Mouse (Mus musculus): ENCODE measurements around the gene Xylt1.

Gene Xylt1

DNA sequence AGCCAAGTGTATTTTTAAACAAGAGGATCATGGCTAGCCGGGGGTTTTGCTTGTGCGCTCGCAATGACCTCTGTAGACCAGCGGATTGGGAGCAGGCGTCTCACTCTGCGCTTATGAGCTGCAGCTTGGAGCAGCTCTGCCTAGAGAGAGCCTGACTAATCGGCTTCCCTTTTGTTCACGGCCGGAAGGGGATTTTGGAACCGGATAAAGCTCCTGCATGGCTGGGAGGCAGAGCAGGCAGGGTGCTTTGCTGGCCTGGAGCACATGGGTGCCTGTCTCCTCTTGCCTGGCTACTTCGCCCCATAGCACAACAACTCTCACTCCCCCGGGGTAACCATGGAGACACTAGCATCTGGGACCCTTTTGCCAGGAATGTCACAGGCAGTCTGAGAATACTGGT, 172.4 kb downstream of the Xylt1 start:
- in situ Hi-C loops (cut with MboI; ENCODE audit: low sequenced_read_pairs): no loop called here

DNA sequence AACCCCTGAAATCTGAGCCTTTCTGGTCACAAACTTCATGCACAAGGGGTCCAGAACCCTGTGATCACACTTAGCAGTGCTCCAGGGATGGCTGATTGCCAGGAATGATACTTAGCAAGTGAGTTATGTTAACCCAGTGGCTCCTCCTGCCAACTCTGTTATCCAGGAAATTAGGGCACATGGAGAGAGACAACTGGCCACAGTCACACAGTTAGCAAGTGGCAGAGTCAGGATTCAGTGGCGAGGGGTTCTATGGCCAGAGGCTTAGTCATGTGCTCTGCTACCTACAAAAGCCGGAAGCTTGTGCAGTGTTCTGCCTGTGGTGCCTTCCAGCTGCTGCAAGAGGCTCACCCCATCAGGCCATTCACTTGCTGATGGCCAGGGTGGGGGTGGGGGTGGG, 175.0 kb downstream of the Xylt1 start:
- in situ Hi-C loops (cut with MboI; ENCODE audit: low sequenced_read_pairs): no loop called here

DNA sequence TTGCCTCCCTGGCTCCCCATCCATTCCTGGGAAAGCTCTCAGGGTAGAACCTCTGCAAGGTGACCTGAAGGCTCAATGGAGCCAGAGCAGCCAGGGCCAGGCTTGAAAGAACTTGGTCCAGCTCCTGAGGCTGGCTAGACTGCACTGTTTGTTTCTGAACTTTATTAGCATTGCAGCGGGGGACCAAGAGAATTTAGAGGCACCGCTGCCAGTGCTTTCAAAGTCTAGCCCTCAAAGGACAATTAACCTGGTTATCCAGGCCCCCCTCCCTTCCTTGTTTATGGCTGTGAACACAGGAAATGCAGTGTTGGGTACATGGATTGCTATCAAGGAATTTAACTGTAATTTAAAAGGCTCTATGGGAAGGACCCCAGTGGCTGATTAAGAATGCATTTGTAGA, 177.4 kb downstream of the Xylt1 start:
- in situ Hi-C loops (cut with MboI; ENCODE audit: low sequenced_read_pairs): no loop called here

DNA sequence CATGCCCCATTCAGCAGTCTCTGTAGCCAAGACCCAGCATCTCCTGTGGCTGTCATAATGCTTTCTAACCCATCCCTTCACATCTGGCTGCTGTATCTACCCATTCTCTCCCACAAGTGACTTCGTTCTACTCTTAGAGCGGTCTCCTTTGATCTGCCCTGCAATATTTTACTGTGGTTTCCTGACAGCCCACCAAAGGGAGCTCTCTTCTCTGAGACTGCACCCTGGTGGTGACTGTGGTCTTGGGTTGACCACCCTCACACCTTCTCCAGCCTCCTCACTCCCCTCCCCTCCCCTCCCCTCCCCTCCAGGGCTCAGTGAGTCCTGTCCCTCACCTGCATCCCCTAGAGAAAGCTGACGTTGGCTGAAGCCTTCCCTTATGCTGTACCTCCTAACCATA, 178.3 kb downstream of the Xylt1 start:
- in situ Hi-C loops (cut with MboI; ENCODE audit: low sequenced_read_pairs): no loop called here

DNA sequence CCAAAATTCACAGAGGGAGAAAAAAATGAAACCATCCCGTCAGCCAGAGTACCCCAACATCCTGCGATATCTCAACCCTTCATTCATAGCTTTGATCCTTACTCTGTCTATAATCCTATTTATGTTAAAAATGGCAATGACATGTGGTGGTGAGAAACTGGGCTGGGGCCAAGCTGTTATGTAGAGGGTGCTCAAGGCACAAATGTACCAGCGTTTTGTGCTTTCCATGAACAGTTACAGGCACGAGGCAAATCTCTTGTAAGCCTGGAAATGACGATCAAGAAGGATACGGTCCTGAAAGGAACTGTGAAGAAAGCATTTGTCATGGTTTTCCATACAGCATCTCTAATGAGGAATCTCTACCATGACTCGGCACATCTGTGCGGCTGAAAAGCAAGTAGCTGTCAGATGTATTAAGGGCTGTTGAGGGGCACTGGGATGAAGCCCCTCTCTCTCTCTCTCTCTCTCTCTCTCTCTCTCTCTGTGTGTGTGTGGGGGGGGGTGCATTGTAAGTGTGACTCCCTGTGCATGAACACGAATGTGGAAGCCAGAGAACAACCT, 183.2 kb downstream of the Xylt1 start:
- in situ Hi-C loops (cut with MboI; ENCODE audit: low sequenced_read_pairs): no loop called here

DNA sequence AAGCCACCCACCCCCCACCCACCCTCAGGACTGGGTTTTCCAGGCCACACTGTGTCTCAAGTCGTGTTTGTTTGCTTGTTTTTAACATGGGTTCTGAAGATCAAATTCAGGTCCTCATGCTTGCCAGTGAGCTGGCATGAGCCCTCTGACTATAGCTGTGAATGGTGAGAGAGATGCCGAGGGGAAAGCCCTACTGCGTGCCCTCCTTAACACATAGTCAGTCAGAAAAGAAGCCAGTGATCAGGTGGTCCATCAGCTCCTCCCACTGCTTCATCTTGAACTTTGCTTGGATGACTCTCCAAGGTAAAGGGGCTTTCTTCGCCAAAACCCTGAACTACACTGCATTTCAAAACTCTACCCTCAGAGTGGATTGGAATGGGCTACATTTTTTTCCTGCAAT, 183.8 kb downstream of the Xylt1 start:
- in situ Hi-C loops (cut with MboI; ENCODE audit: low sequenced_read_pairs): no loop called here

DNA sequence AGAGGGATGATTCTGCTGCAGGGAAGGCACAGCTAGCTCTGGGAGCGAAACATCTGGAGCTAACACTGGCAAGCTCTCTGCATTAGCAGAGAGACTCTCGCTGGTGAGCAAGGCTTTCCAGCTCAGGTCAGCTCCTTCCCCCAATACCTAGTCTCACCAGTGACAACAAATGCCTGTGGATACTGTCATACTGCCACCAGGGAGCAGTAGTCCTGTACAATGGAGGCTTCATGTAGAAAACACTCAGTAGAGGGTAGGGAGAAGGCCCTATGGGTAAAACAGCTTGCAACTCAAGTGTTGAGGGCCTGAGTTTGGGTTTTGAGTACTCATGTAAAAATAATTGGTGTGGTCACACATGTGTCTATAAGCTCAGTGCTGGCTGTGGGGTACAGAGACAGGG, 185.3 kb downstream of the Xylt1 start:
- in situ Hi-C loops (cut with MboI; ENCODE audit: low sequenced_read_pairs): no loop called here

DNA sequence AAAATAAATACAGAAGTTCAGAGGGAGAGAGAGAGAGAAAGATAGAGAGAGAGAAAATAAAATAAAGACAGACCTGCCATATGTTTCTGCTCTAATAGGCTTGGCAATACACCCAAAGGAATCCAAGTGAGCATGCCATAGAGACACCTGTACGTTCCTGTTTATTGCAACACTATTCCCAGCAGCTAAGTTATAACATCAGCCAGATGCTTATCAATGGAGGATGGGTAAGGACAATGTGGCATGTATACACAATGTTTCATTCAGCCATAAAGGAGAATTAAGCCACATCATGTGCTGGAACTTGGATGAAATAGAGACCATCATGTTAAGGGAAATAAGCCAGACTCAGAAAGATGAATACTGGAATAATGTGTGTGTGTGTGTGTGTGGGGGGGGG, 186.1 kb downstream of the Xylt1 start:
- in situ Hi-C loops (cut with MboI; ENCODE audit: low sequenced_read_pairs): no loop called here

DNA sequence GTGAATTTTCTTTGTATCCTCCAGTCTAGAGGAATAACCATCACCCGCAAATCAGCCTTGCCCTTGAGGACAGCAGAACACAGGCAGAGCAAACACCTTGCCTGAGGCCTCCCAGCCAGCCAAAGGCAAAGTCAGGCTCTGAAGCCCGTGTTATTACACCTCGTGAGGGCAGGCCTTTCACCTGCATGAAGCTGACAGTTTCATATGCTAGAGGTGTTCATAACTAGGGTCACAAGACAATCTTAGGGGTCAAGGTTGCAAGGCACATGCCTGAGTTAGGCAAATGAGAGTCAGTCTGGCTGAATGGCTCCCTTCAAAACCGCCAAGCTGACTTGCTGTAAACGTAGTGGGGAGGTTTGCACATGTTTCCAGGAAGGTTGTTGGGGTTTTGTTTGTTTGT, 186.5 kb downstream of the Xylt1 start:
- in situ Hi-C loops (cut with MboI; ENCODE audit: low sequenced_read_pairs): no loop called here

DNA sequence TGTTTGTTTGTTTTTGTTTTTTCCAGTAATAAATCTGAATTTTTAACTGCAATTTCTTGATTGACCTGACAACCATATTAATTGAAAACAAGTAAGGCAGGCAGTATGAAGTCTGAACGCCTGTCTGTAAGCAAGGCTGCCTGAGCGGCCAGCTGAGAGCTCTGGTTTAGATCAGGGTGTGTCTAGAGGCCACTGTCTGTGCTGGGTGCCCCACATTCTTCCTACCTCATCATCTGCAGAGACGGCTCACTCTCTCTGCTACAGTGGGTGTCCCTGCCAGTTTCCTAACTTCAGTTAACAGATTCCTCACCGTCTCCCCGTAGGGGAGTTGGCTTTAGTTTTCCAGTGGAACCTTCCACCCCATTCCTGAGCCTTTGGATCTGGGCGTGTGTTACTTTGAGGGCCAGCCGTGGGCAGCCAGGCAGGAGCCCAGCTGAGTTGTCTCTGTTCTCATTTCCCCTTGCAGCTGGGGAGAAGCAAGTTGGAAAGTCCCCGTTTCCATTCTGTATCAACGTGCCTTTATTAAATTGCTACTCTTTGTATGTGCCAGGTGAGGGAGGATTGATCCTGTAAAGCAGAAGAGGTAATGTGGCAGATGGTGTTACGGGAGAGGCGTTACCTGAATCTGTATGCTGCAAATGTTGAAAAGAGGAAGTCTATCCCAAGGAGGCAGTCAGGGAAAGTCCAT, 187.0 kb downstream of the Xylt1 start:
- in situ Hi-C loops (cut with MboI; ENCODE audit: low sequenced_read_pairs): no loop called here

DNA sequence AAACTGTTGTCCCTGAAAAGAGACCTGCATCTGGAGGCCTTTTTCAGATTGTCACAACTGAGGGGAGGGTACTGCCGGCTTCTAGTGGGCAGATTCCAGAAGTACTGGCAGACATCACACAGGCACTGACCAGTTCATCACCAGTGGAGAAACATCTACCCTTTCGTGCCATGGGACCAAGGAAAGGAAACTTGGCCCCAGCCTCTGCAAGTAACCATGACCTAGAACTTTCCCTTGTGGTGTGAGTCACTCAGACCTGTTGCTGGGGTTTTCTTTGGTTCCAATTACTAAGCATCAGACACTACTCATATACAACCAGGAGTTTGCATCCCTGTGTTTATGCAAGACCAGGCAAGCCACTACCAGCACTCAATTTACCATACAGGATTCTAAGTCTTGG, 190.4 kb downstream of the Xylt1 start:
- in situ Hi-C loops (cut with MboI; ENCODE audit: low sequenced_read_pairs): no loop called here

DNA sequence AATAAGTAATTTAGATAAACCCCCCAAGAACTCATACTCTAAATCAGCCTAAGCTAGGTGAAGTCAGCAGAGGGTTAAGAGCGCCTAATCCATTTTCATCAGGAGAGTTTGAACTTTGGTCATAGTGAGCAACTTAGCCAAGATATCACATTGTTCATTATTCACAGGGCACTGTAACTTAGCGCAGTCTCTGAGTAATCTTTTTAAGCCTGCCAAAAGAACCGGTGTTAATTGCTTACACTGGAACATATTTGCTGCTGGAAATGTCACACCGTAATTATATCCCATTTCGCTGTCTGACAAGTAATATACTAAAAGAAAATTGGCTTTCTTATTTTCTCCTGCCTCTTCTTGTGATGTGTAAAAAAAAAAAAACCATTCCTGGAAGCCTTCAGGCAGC, 190.9 kb downstream of the Xylt1 start:
- in situ Hi-C loops (cut with MboI; ENCODE audit: low sequenced_read_pairs): no loop called here

DNA sequence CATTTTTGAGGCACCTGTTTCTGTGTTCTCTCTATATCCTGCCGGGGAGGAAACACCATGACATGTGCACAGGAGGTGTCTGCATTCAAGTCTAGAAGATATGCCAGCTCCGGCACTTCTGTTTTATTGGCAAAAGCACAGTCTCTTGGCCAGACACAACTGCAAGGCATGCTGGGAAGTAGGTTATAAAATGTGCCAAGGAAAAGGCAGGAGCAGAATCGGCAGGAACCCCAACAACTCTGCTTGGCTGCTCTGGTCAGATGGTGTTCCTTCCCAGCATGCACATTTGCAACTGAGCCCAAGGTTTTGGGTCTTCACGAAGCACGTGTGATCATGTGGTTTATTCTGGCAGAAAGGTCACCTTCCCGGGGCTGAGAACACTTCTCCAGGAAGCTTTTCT, 192.4 kb downstream of the Xylt1 start:
- in situ Hi-C loops (cut with MboI; ENCODE audit: low sequenced_read_pairs): no loop called here

DNA sequence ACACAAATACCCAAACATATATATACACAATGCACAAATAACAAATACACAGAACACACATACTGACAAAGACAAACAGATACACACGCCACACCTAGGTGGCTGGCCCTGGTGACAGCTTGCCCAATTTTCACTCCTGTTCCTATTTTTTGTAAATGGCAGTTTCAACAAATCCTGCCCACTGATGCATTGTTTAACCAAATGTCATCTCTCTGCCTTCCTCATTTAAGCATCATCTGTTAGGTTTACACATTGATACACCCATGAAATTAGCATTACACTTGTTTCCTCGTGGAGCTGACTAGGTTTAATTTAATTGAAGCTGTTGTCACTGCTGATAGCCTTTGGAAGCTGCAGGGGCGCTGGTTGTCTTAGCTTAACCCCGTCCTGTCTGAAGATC, 194.6 kb downstream of the Xylt1 start:
- in situ Hi-C loops (cut with MboI; ENCODE audit: low sequenced_read_pairs): no loop called here

DNA sequence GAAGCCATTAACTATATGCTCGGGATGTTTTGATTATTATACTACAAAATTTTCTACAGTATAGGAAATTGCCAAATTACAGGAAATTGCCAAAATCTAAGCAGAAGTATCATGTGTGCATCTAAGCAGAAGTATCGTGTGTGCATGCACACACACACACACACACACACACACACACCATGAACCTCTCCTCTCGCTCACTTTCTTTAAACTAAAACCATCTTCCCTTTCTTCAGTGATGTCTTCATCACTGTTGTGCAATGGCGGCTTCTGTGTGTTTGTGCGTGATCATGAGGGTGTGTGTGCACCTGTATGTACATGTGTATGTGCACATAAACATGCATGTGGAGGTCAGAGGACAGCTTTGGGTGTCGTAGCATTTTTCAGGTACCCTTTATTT, 196.3 kb downstream of the Xylt1 start:
- in situ Hi-C loops (cut with MboI; ENCODE audit: low sequenced_read_pairs): no loop called here

DNA sequence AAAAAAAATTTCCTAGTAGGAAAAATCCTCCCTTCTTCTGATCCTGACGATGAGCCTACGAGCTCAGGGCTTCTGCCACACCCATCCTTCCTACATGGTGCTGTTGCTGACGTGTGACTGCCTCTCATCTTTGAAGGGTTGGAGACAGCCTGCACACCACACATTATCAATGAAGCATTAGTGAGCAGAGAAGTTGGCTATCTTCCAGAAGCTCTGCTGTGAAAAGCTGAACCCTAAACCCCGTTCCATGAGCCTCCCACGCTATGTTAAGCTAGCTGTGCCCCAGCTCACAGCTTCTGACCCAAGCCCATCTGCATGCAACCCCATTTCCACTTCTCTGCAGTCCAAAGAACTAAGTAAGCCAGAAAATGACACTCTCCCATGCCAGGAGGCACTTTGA, 204.4 kb downstream of the Xylt1 start:
- in situ Hi-C loops (cut with MboI; ENCODE audit: low sequenced_read_pairs): no loop called here

DNA sequence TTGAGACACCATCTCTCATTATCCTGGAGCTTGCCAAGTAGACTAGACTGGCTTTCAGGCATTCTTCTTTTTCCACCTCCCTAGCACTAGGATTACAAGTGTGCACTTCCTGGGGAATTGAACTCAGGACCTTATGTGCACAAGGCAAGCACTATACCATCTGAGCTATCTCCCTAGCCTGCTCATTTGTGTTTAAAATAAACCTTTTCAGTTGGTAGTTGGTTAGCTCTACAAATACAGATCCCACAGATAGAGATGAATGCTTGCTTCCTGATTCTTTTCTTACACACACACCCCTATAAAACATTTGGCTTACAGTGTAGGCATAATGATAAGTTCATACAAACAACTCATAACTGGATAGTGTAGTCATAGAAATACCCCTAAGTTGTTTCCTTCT, 206.0 kb downstream of the Xylt1 start:
- in situ Hi-C loops (cut with MboI; ENCODE audit: low sequenced_read_pairs): no loop called here

DNA sequence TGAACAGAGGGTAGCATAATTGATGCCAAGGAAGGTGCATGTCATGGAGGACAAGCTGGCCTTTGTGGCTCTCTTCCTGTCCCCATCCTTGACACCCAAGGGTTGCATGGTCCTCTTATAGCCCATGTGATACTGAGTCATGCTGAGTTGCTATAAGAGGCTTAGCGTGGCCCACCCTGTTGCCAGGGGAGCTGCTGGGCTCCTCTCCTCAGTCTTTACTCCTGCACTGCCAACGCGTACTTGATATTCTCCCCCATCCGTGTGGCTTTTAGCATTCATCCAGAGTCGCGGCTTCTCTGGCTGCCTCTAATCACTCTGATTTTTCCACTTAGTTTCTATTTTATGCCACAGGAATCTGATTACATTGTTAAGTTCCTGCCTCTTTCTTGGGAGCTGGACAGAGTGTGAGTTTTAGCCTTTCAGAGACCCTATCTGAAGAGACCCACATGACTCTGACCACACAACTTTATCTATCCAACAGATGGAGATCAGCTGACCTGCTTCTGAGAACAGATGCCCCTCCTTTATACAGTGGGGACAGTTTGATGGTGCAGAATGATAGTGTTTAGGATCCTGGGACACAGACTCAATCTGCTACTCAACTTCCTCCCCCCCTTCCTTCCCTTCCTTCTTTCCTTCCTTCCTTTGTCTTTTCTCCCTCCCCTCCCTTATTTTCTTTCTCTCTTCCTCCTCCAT, 206.6 kb downstream of the Xylt1 start:
- in situ Hi-C loops (cut with MboI; ENCODE audit: low sequenced_read_pairs): no loop called here

DNA sequence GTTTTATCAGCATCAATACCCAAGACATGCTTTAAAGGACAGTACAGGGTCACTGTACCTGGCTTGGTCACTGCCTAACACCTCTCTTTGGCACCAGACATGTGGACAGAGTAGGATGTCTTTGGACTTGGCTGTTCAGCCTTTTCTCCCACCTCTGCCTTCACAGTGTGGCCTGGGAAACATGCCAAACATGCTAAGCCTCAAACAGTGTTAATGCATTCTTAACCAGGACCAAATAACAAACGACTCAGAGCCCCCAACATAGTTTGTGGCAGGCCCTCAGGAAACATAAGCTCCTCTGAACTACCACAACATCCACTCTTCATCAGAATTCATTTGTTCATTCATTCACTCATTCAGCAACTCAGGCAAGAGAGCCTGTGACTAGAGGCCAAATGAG, 207.6 kb downstream of the Xylt1 start:
- in situ Hi-C loops (cut with MboI; ENCODE audit: low sequenced_read_pairs): no loop called here

DNA sequence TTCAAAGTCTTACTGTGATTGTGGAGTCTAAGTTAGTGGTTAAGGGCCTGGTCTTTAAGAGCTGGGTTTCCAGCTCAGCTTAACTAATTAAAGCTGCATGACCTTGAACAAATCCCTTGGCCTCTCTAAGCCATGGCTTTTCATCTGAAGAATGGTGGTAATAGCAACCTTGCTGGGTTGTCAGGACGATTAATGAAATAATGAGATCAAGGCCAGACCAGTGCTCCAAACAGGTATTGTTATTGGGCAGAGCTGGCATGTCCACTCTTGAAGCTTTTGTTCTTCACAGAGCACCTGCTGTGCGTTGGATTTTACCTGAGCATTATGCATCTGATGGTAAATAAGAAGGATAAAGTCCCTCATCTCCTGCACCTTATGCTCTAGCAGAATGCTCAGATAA, 208.6 kb downstream of the Xylt1 start:
- in situ Hi-C loops (cut with MboI; ENCODE audit: low sequenced_read_pairs): no loop called here

DNA sequence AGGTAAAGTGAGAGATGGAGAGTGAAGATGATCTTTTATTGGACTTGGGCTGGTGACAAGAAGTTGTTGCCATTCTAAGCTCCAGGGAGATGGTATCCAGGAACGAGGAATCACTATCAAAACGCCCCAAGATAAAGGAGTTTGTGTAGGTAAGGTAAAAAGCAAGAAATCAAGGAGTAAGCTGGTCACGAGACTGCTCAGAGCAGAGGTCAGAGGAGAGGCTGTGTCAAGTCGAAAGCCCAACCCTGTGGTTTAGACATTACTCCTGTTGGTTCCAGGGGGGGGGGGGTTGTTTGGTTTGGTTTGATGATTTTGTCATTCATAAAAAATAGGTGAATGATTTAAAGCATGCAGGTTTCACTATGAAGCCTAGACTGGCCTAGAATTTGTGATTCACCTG, 209.0 kb downstream of the Xylt1 start:
- in situ Hi-C loops (cut with MboI; ENCODE audit: low sequenced_read_pairs): no loop called here

DNA sequence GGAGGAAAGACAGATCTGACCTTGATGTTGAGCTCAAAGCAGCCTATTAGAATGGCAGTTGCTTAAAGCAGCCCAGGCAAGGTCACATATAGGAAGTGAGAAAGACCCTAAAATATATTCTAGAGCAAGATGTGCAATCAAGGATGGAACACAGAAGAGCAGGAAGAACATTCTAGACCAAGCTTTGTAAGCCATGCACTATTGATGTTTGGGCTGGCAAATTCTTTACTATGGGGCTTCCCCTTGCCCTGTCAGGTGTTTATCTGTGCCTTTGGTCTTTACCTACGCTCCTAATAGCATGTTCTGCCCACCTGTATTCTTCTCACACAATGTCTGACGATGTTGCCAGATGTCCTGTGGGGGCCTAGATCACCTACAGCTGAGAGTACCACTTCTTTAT, 213.4 kb downstream of the Xylt1 start:
- in situ Hi-C loops (cut with MboI; ENCODE audit: low sequenced_read_pairs): no loop called here
